In the genomic region with DNA sequence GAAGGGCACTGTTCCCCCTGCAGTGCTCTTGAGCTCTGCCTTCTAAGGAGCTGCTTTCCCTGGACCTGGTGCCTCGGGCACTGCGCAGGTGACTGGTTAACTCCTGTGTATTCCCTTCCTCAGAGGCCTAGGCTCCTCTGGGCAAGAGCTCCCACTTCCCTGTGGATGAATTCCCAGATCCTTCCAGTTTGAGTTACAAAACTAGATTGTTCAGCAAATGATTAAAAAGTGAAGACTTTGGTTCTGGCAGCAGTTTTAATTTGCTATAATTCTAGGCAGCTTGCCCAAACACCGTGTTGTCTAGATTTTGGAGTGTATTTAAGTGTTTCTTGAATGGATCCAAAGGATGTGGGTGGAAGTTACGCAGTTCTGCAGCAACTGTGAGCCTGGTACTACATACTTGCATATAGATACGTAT, we compare ENCODE assay signal across 11 mouse cellular contexts. TPM values are rescaled to one million over a fixed set of nuclear protein-coding genes. Genes with fewer than 3 reads are reported as not detected.
DNase-seq lines count a peak whose midpoint lies in the region; ATAC-seq and TF ChIP-seq lines count a peak whose summit lies in the region.
"Had no signal": no experiment of that assay in that cellular context is flagged by ENCODE, and none has a peak within 500 bp of the region (broad histone marks: within the 10 kb centered on the region; RNA-seq: fewer than 3 reads in every experiment).

No protein-coding gene starts in this region.

- DNase-seq in left cerebral cortex, postnatal 14 days (ENCODE audit: low spot score in 2 of 2): peak; percentile 50 to 68
- no peak for DNase-seq in left cerebral cortex, postnatal 4 days
- peak; percentile 63 for DNase-seq in fibroblast of lung, adult 2 months (ENCODE audit: low read depth)
- DNase-seq in kidney, postnatal 0 days (ENCODE audit: low spot score): no peak
- peak; percentile 44 for DNase-seq in lung, postnatal 14 days
- no peak for DNase-seq in testis, postnatal 10 days (ENCODE audit: low spot score)
- DNase-seq in ovary, postnatal 14 days (ENCODE audit: low spot score): no peak
- DNase-seq: thymus, adult 18-20 months had no signal

- no peak overlapping the region for H3K4me3 ChIP-seq in kidney, postnatal 0 days (replicated peaks; ENCODE audit: low read depth, low read length)
- H3K4me3 ChIP-seq: heart, embryonic 12.5 days; myocyte had no signal

- intact Hi-C loops in left cerebral cortex, postnatal 14 days (cut with DNase I): no loop called here
- intact Hi-C loops in left cerebral cortex, postnatal 4 days (cut with DNase I): no loop called here

- no peak for ATAC-seq in kidney, postnatal 0 days (replicated peaks; ENCODE audit: low FRiP score, low read depth)

- H3K9me3 ChIP-seq in kidney, postnatal 0 days (replicated peaks; ENCODE audit: low read length): no peaks in the 10 kb centered on the region
- H3K9me3 ChIP-seq: heart, embryonic 12.5 days had no signal

- TF ChIP-seq CTCF in kidney, postnatal 0 days (IDR thresholded peaks at IDR 0.05; ENCODE audit: low read depth): no peak

- H3K9ac ChIP-seq in kidney, postnatal 0 days (ENCODE audit: low read depth, low read length): no peak overlapping the region
- H3K9ac ChIP-seq: heart, embryonic 12.5 days; hindbrain, embryonic 14.5 days had no signal

- peaks cover 30% of the 10 kb centered on the region for H3K4me1 ChIP-seq in kidney, postnatal 0 days (replicated peaks; ENCODE audit: insufficient read depth, low read length)

- WGBS in kidney, postnatal 0 days: 71% methylated on average over 5 of the region's 5 CpGs

- no peaks in the 10 kb centered on the region for H3K27me3 ChIP-seq in kidney, postnatal 0 days (ENCODE audit: insufficient read depth, low read length)

- no peak overlapping the region for H3K4me2 ChIP-seq in kidney, postnatal 0 days (ENCODE audit: low read length)
- H3K4me2 ChIP-seq: heart, embryonic 12.5 days; hindbrain, embryonic 14.5 days had no signal

- no peaks in the 10 kb centered on the region for H3K36me3 ChIP-seq in kidney, postnatal 0 days (ENCODE audit: insufficient read depth, low read length)

- H3K27ac ChIP-seq in kidney, postnatal 0 days: peak overlapping the region; percentile 25; the same call in 1 of the 2 replicates
- H3K27ac ChIP-seq: hindbrain, embryonic 14.5 days had no signal

RNA-seq across cellular contexts. Expression of gene Galnt2, which starts 21.4 kb away (rescaled TPM):
- total RNA-seq in left cerebral cortex, postnatal 14 days (2021): 10 to 100 TPM; 67.2 to 70.3 TPM
- 100 to 1,000 TPM in 1 of 2 experiments, 10 to 100 TPM in 1; 91.8 to 106 TPM for total RNA-seq in left cerebral cortex, postnatal 4 days (2021)
- polyA plus RNA-seq in kidney, postnatal 0 days (2015; fragmentation: Nextera tagmentation; extraction: Ambion mirVana): 60.3 and 60.6 TPM in 2 replicates

Comparison
In these comparisons a context has a peak if more than half of its experiments do, and no peak if none do; other contexts are left out.
1. DNase-seq: peak in left cerebral cortex, postnatal 14 days (2 of 2), fibroblast of lung, adult 2 months (single experiment) and lung, postnatal 14 days (single experiment); none in left cerebral cortex, postnatal 4 days (single experiment), kidney, postnatal 0 days (single experiment), testis, postnatal 10 days (single experiment) and ovary, postnatal 14 days (single experiment).